Mouse (Mus musculus) 3134 (cell line): ENCODE measurements at regions not wholly inside any gene's neighbourhood (a gene's known extent, or its start where the extent isn't known, plus 50 kb on each side); places are given as distances from the start of the nearest gene placed in this dataset.
"Not testable (repeated sequence)": the region's sequence is repeated elsewhere in the genome, so short reads cannot be mapped to it uniquely, and the experiment has no call there.

ENCODE experiments used
- DNase-seq: peaks from one replicate; pipeline ENCODE4 v3.0.0-alpha.2; 2011; ENCODE audit warnings: low spot score; ENCODE audit not compliant: insufficient read length; ENCODE audit errors: extremely low read depth

GRCm38 (mm10) chr1:181262496-181262895 is 50.7 kb upstream of the Wdr26 start:
- DNase-seq = no peak

- no peak for DNase-seq
Observed at GRCm38 (mm10) chr1:181263216-181263615, 51.4 kb upstream of the Wdr26 start.

GRCm38 (mm10) chr1:181270469-181270868 is 58.7 kb upstream of the Wdr26 start:
- DNase-seq = not testable (repeated sequence)

GRCm38 (mm10) chr1:181271164-181271563 is 59.4 kb upstream of the Wdr26 start:
- DNase-seq = no peak

- DNase-seq = no peak
Observed at GRCm38 (mm10) chr1:181271821-181272220, 60.0 kb upstream of the Wdr26 start.

- DNase-seq = peak; percentile 79
Observed at GRCm38 (mm10) chr1:181272622-181273296, 61.0 kb upstream of the Wdr26 start.

GRCm38 (mm10) chr1:181273540-181274204 is 61.9 kb upstream of the Wdr26 start:
- DNase-seq = no peak

- DNase-seq = no peak
Observed at GRCm38 (mm10) chr1:181280826-181281225, 69.0 kb upstream of the Wdr26 start.

GRCm38 (mm10) chr1:181282986-181283385 is 69.4 kb upstream of the Cnih3 start:
- DNase-seq = not testable (repeated sequence)

GRCm38 (mm10) chr1:181283539-181283938 is 68.9 kb upstream of the Cnih3 start:
- DNase-seq = not testable (repeated sequence)

- no peak for DNase-seq
Observed at GRCm38 (mm10) chr1:181284301-181285197, 67.9 kb upstream of the Cnih3 start.

- no peak for DNase-seq
Observed at GRCm38 (mm10) chr1:181285600-181285999, 66.8 kb upstream of the Cnih3 start.

GRCm38 (mm10) chr1:181286146-181286545 is 66.3 kb upstream of the Cnih3 start:
- DNase-seq = no peak

- DNase-seq = no peak
Observed at GRCm38 (mm10) chr1:181287166-181287565, 65.3 kb upstream of the Cnih3 start.

- DNase-seq = no peak
Observed at GRCm38 (mm10) chr1:181289385-181290035, 62.9 kb upstream of the Cnih3 start.

- DNase-seq = no peak
Observed at GRCm38 (mm10) chr1:181291202-181291601, 61.2 kb upstream of the Cnih3 start.

GRCm38 (mm10) chr1:181291966-181292365 is 60.5 kb upstream of the Cnih3 start:
- DNase-seq = no peak

- DNase-seq = no peak
Observed at GRCm38 (mm10) chr1:181293079-181293865, 59.2 kb upstream of the Cnih3 start.

- DNase-seq = no peak
Observed at GRCm38 (mm10) chr1:181295651-181296050, 56.8 kb upstream of the Cnih3 start.

GRCm38 (mm10) chr1:181298063-181298462 is 54.4 kb upstream of the Cnih3 start:
- no peak for DNase-seq
